Mouse (Mus musculus): ENCODE measurements around the gene Clns1a. TPM values are rescaled to one million over a fixed set of nuclear protein-coding genes. Genes with fewer than 3 reads are reported as not detected.

The Clns1a gene
- polyA plus RNA-seq, 1 experiment from 2014 or later: 187 TPM

GRCm38 (mm10) chr7:97722278-97722918 lies 26.0 kb downstream of the Clns1a start:
- Histone ChIP-seq H3K36me3 (ENCODE audit: control insufficient read depth, insufficient read depth, low read length) (peaks cover 53% of the 10 kb centered on the region), H3K27ac (ENCODE audit: low read depth) (no peak overlapping the region), H3K4me3 (ENCODE audit: low read depth, low read length) (no peak overlapping the region), H3K9me3 (ENCODE audit: control insufficient read depth, low read length) (no peaks in the 10 kb centered on the region), H3K4me1 (replicated peaks; ENCODE audit: control insufficient read depth, insufficient read depth, low read length) (no peaks in the 10 kb centered on the region), H3K9ac (ENCODE audit: low read length) (no peak overlapping the region), H3K4me2 (ENCODE audit: low read length) (no peak overlapping the region), H3K27me3 (replicated peaks; ENCODE audit: control insufficient read depth, insufficient read depth, low read length) (no peaks in the 10 kb centered on the region)
- WGBS: 89% methylated on average over 7 of the region's 7 CpGs
- ATAC-seq (replicated peaks; ENCODE audit: low FRiP score, low TSS enrichment, low read depth) (no peak), DNase-seq (ENCODE audit: low spot score) (no peak)

- Histone ChIP-seq H3K36me3 (ENCODE audit: control insufficient read depth, insufficient read depth, low read length) (peaks cover 38% of the 10 kb centered on the region), H3K4me3 (ENCODE audit: low read depth, low read length) (no peak overlapping the region), H3K4me2 (ENCODE audit: low read length) (no peak overlapping the region), H3K4me1 (replicated peaks; ENCODE audit: control insufficient read depth, insufficient read depth, low read length) (no peaks in the 10 kb centered on the region), H3K9me3 (ENCODE audit: control insufficient read depth, low read length) (no peaks in the 10 kb centered on the region), H3K27ac (ENCODE audit: low read depth) (no peak overlapping the region), H3K9ac (ENCODE audit: low read length) (no peak overlapping the region), H3K27me3 (replicated peaks; ENCODE audit: control insufficient read depth, insufficient read depth, low read length) (no peaks in the 10 kb centered on the region)
- DNase-seq (ENCODE audit: low spot score) (no peak), ATAC-seq (replicated peaks; ENCODE audit: low FRiP score, low TSS enrichment, low read depth) (no peak)
- WGBS: 87% methylated on average over 11 of the region's 11 CpGs
Observed at GRCm38 (mm10) chr7:97723646-97724538, 27.5 kb downstream of the Clns1a start.

DNA sequence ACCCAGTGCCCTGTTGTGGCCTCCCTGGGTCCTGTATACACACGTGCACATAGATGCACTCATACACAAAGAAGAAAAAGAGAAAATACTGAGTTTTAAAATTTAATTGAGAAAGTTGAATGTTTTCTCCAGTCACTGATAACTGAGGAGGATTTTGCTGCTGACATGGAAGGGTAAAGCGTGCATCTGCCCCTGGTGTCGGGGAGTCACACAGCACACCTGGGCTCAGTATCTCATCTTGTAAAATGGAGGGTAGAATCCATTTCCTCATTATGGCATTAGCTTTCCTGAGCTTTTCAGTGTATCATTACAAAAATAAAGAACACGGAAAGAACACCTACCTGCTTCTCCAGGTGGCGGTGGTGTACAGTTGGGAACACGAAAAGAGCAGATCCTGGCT lies 29.0 kb downstream of the Clns1a start:
- Histone ChIP-seq H3K9me3 (ENCODE audit: control insufficient read depth, low read length) (no peaks in the 10 kb centered on the region), H3K4me3 (ENCODE audit: low read depth, low read length) (no peak overlapping the region), H3K27ac (ENCODE audit: low read depth) (no peak overlapping the region), H3K27me3 (replicated peaks; ENCODE audit: control insufficient read depth, insufficient read depth, low read length) (no peaks in the 10 kb centered on the region), H3K4me1 (replicated peaks; ENCODE audit: control insufficient read depth, insufficient read depth, low read length) (no peaks in the 10 kb centered on the region), H3K4me2 (ENCODE audit: low read length) (no peak overlapping the region), H3K36me3 (ENCODE audit: control insufficient read depth, insufficient read depth, low read length) (peaks cover 24% of the 10 kb centered on the region; the same call in 1 of the 2 replicates), H3K9ac (ENCODE audit: low read length) (no peak overlapping the region)
- ATAC-seq (replicated peaks; ENCODE audit: low FRiP score, low TSS enrichment, low read depth) (no peak), DNase-seq (ENCODE audit: low spot score) (no peak)
- WGBS: 95% methylated on average over 6 of the region's 6 CpGs

DNA sequence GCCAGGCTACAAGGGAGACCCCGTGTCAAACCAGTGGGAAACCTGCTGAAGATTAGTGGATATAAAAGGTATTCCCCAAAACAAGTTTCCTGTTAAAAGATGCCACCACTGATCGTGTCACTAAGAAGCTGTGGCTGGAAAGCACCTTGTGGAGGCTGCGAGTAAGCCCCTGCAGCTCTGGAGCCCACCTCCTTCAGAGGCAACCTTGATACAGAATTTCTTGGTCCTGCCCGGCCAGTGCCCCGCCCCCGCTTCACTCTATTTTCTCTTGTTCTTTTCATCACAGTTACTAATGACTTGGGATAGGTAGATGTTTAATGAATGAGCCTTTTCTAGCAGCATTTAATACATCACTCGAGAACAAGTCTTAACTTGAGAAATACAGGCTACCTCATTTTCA lies 29.6 kb downstream of the Clns1a start:
- no peaks in the 10 kb centered on the region for H3K27me3 ChIP-seq (replicated peaks; ENCODE audit: control insufficient read depth, insufficient read depth, low read length)
- 93% methylated on average over 7 of the region's 7 CpGs for WGBS
- DNase-seq (ENCODE audit: low spot score) (no peak), ATAC-seq (replicated peaks; ENCODE audit: low FRiP score, low TSS enrichment, low read depth) (no peak)
- no peak overlapping the region for H3K4me3 ChIP-seq (ENCODE audit: low read depth, low read length)
- peaks cover 20% of the 10 kb centered on the region; the same call in 1 of the 2 replicates for H3K36me3 ChIP-seq (ENCODE audit: control insufficient read depth, insufficient read depth, low read length)
- H3K9me3 ChIP-seq (ENCODE audit: control insufficient read depth, low read length): no peaks in the 10 kb centered on the region
- no peak overlapping the region for H3K9ac ChIP-seq (ENCODE audit: low read length)
- no peak overlapping the region for H3K4me2 ChIP-seq (ENCODE audit: low read length)
- H3K4me1 ChIP-seq (replicated peaks; ENCODE audit: control insufficient read depth, insufficient read depth, low read length): no peaks in the 10 kb centered on the region
- no peak overlapping the region for H3K27ac ChIP-seq (ENCODE audit: low read depth)

GRCm38 (mm10) chr7:97726778-97727177 lies 30.3 kb downstream of the Clns1a start:
- H3K4me1 ChIP-seq (replicated peaks; ENCODE audit: control insufficient read depth, insufficient read depth, low read length): no peaks in the 10 kb centered on the region
- no peak for DNase-seq (ENCODE audit: low spot score)
- ATAC-seq (replicated peaks; ENCODE audit: low FRiP score, low TSS enrichment, low read depth): no peak
- WGBS: 75% methylated on average over 7 of the region's 7 CpGs
- no peak overlapping the region for H3K9ac ChIP-seq (ENCODE audit: low read length)
- H3K4me3 ChIP-seq (ENCODE audit: low read depth, low read length): no peak overlapping the region
- no peak overlapping the region for H3K4me2 ChIP-seq (ENCODE audit: low read length)
- no peak overlapping the region for H3K27ac ChIP-seq (ENCODE audit: low read depth)
- no peaks in the 10 kb centered on the region for H3K9me3 ChIP-seq (ENCODE audit: control insufficient read depth, low read length)
- peaks cover 20% of the 10 kb centered on the region; the same call in 1 of the 2 replicates for H3K36me3 ChIP-seq (ENCODE audit: control insufficient read depth, insufficient read depth, low read length)
- H3K27me3 ChIP-seq (replicated peaks; ENCODE audit: control insufficient read depth, insufficient read depth, low read length): no peaks in the 10 kb centered on the region

- Histone ChIP-seq H3K9ac (ENCODE audit: low read length) (no peak overlapping the region), H3K4me1 (replicated peaks; ENCODE audit: control insufficient read depth, insufficient read depth, low read length) (no peaks in the 10 kb centered on the region), H3K9me3 (ENCODE audit: control insufficient read depth, low read length) (no peaks in the 10 kb centered on the region), H3K4me3 (ENCODE audit: low read depth, low read length) (no peak overlapping the region), H3K36me3 (ENCODE audit: control insufficient read depth, insufficient read depth, low read length) (0 out of 2 replicates have a peak, but pooled peaks cover 9% of the 10 kb centered on the region), H3K27me3 (replicated peaks; ENCODE audit: control insufficient read depth, insufficient read depth, low read length) (no peaks in the 10 kb centered on the region), H3K27ac (ENCODE audit: low read depth) (no peak overlapping the region), H3K4me2 (ENCODE audit: low read length) (no peak overlapping the region)
- ATAC-seq (replicated peaks; ENCODE audit: low FRiP score, low TSS enrichment, low read depth): no peak
- 69% methylated on average over 14 of the region's 14 CpGs for WGBS
- DNase-seq (ENCODE audit: low spot score): no peak
Observed at GRCm38 (mm10) chr7:97728666-97729614, 32.5 kb downstream of the Clns1a start.

- no peak overlapping the region for H3K4me2 ChIP-seq (ENCODE audit: low read length)
- H3K27me3 ChIP-seq (replicated peaks; ENCODE audit: control insufficient read depth, insufficient read depth, low read length): no peaks in the 10 kb centered on the region
- no peak for DNase-seq (ENCODE audit: low spot score)
- 82% methylated on average over 3 of the region's 3 CpGs for WGBS
- no peak overlapping the region for H3K4me3 ChIP-seq (ENCODE audit: low read depth, low read length)
- 0 out of 2 replicates have a peak, but pooled peaks cover 5% of the 10 kb centered on the region for H3K36me3 ChIP-seq (ENCODE audit: control insufficient read depth, insufficient read depth, low read length)
- H3K9me3 ChIP-seq (ENCODE audit: control insufficient read depth, low read length): no peaks in the 10 kb centered on the region
- H3K27ac ChIP-seq (ENCODE audit: low read depth): no peak overlapping the region
- no peak overlapping the region for H3K9ac ChIP-seq (ENCODE audit: low read length)
- no peak for ATAC-seq (replicated peaks; ENCODE audit: low FRiP score, low TSS enrichment, low read depth)
- no peaks in the 10 kb centered on the region for H3K4me1 ChIP-seq (replicated peaks; ENCODE audit: control insufficient read depth, insufficient read depth, low read length)
Observed at GRCm38 (mm10) chr7:97730427-97730826, 34.0 kb downstream of the Clns1a start.

GRCm38 (mm10) chr7:97733606-97734005 lies 37.2 kb downstream of the Clns1a start:
- Histone ChIP-seq H3K4me1 (replicated peaks; ENCODE audit: control insufficient read depth, insufficient read depth, low read length) (0 out of 2 replicates have a peak, but pooled peaks cover 4% of the 10 kb centered on the region), H3K27ac (ENCODE audit: low read depth) (no peak overlapping the region), H3K9ac (ENCODE audit: low read length) (no peak overlapping the region), H3K4me2 (ENCODE audit: low read length) (no peak overlapping the region), H3K9me3 (ENCODE audit: control insufficient read depth, low read length) (no peaks in the 10 kb centered on the region), H3K4me3 (ENCODE audit: low read depth, low read length) (no peak overlapping the region), H3K27me3 (replicated peaks; ENCODE audit: control insufficient read depth, insufficient read depth, low read length) (0 out of 2 replicates have a peak, but pooled peaks cover 3% of the 10 kb centered on the region), H3K36me3 (ENCODE audit: control insufficient read depth, insufficient read depth, low read length) (no peaks in the 10 kb centered on the region)
- DNase-seq (ENCODE audit: low spot score) (no peak), ATAC-seq (replicated peaks; ENCODE audit: low FRiP score, low TSS enrichment, low read depth) (no peak)
- 87% methylated on average over 5 of the region's 5 CpGs for WGBS
